Mouse (Mus musculus) small intestine, adult 2 months (tissue): ENCODE measurements around the gene Tsga10ip.

Experiments used
- CTCF ChIP-seq: fragments of 200-500 bp; IDR thresholded peaks from 2 replicates; pipeline ENCODE4 v1.5.1; 2012; ENCODE audit warnings: low read depth, mild to moderate bottlenecking, control low read depth, inconsistent platforms, low read length, moderate library complexity, mixed read lengths; ENCODE audit not compliant: insufficient replicate concordance, insufficient read length; ENCODE audit errors: extremely low read depth
- POLR2A ChIP-seq: fragments of 200-500 bp; IDR thresholded peaks from 2 replicates; pipeline ENCODE4 v1.6.1; 2012; ENCODE audit warnings: low read depth, mild to moderate bottlenecking, control low read depth, inconsistent platforms, low read length, moderate library complexity

DNA sequence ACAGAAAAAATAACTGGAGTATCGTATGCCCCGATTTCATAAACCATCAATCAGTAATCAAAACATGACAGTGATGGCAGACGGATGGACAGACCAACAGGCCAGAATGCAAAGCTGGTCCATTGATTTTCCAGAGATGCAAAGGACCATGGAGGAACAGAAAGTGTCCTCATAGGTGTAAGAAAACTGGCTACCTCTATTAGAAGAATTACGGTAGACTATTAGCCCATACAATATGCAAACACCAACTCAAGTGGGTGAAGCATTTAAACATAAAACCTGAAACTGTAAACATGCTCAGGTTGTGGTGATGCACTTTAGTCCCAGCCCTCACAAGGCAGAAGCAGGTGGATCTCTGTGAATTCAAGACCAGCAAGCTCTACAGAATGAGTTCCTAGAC, 7.0 kb downstream of the Tsga10ip start:
- TF ChIP-seq CTCF = no peak
- TF ChIP-seq POLR2A = no peak
